Mouse (Mus musculus) adrenal gland, adult (tissue): Measurements from ENCODE around the gene Cd7.
"Not testable (repeated sequence)": the region's sequence is repeated elsewhere in the genome, so short reads cannot be mapped to it uniquely, and the experiment has no call there.

ENCODE experiments used
- DNase-seq, 2 experiments: peaks; one replicate each; pipeline ENCODE4 v3.0.0; 2022 to 2023; ENCODE audit warnings: low spot score in 1 of 2; ENCODE audit not compliant: inconsistent age in 2 of 2

Gene Cd7

GRCm38 (mm10) chr11:121039302-121039701 is at the start of gene Cd7:
TSS of gene Cd7 (minus strand) at chr11:121039418.
- no peak for DNase-seq

- DNase-seq, result peak in 1 of 2 experiments; percentile 55
Measured at GRCm38 (mm10) chr11:121088997-121089396, 49.8 kb upstream of the Cd7 start.

GRCm38 (mm10) chr11:121086296-121086695 is 47.1 kb upstream of the Cd7 start:
- no peak for DNase-seq

DNA sequence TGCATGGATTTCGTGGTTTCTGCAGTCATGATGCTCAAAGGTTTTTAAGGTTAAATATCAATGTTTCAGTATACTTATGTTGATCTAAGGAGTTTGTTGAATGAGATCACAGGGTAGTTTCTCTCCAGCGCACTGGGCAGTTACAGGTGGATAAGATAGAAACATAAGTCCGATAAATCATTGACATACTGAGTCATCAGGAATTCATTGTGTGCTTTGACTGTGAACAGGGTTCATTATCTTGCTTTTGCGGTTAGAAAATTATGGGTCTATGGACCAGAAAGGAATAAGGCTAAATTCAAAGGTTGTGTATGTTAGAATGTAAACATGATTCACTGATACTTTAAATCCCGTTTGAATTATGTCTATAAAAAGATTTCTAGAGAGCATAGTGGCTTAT is 46.0 kb upstream of the Cd7 start:
- DNase-seq, result peak in 1 of 2 experiments; percentile 43

DNA sequence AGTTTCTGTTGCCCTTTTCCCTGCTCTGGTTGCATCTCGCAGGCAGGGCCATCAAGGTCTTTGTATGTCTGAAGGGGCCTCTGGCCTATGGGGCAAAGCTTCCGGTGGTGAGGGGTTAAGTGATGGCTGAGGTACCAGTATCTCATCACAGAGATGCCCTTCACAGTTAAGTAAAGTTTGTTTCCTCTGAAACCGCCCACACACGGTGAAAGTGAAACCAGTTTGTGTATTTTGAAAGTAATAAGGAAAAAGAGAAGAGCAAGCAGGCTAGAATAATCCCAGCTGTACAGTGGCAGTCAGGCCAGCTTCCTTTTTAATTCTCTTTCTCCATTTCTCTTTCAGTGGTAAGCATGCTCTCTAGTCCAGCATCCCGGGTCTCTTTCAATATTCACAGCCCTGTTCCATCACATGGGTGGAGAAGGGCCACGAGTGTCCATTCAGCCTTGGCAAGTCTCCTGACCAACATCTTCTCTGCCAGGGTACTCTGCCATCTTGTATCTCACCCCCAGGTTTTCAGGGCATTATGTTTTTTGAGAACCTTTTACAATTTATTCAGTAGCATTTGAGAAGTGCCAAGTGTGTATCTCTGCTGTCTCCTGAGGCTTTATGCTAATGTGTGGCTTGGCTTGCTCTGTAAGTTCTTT is 43.8 kb upstream of the Cd7 start:
- DNase-seq, result peak in 1 of 2 experiments; percentile 70

DNA sequence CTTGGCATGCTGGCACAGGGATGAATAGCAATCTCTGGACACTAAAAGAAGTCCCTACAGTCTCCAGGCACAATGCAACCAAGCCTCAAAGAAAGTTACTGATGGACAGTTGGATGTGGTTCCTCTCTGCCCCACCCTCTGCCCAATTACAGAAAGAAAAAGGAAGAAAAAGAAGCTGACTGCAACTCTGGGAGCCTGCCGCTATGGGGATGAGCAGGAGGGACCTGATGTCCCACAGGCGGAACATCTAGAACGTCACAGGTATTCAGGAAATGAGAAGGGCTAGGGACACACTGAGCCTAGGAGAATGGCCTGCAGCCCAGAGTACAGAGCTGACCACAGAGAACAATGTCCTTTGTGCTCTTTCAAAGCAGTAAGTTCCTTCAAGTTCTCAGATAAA is 43.0 kb upstream of the Cd7 start:
- no peak for DNase-seq

DNA sequence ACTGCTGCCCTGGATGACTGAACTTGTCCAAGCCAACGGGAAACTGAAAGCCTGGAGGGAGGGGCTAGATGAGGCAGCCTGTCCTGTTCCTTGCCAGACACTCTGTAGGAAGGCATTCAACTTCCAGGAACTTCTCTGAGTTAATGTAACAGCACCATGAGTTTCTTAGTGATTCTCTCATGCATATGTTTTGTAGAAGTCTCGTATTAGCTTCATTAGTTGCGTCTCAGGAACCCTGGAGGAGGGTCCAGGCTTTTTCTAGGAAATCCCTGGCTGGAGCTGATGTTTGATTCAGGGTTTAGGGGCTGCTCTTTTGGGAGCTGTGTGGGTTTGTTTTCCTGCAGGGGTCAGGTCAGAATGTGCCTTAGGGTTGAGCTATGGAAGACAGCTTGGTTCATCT is 41.9 kb upstream of the Cd7 start, which contains the start of gene Sectm1a:
Sectm1a (minus strand) TSS at position 101 of the 400 bp plus-strand sequence.
- no peak for DNase-seq

- no peak for DNase-seq
Measured at GRCm38 (mm10) chr11:121080330-121080729, 41.1 kb upstream of the Cd7 start.

GRCm38 (mm10) chr11:121075655-121076054 is 36.4 kb upstream of the Cd7 start:
- DNase-seq, result no peak

GRCm38 (mm10) chr11:121069662-121070061 is 30.4 kb upstream of the Cd7 start:
- DNase-seq, result not testable (repeated sequence)

- no peak for DNase-seq
Measured at GRCm38 (mm10) chr11:121067895-121068294, 28.7 kb upstream of the Cd7 start.

DNA sequence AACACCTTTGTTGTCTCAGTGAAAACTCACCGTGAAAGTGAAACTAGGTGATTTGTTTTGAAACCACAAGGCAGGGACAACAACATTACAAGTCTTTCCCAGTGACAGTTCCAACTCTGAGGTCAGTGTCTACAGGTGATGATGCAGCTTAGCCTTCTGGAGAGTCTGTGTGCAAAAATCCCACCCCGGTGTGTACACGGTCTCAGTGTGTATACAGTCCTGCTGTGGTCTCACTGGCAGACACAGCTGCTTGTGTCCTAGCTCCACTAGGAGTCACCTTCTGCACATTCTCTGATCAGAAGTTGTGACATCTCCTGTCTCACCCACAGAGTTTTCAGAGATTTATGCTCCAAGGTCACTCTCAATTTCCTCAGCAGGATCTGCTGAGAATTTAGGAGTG is 25.0 kb upstream of the Cd7 start:
- peak; percentile 40 to 78 for DNase-seq

DNA sequence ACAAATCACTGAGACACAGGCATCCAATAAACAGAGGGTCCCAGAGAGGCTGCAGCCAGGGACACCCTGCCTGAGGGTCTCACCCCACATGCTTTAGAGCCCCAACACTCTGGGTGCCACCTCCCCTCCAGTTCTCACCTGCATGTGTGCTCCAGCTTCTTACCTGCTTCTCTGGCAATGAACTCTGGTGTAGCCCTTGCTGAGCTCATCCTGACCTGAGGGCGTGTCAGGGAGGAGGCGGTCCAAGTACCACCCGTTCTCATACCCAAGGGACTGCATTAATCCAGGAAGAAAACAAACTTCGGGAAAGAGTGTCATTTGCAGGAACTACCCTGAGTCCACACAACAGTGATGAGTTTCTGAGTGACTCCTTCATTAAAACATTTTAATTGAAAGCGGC is 24.2 kb upstream of the Cd7 start, which contains the start of gene Sectm1b:
Sectm1b (minus strand) TSS at position 191 of the 400 bp plus-strand sequence.
- DNase-seq, result no peak

DNA sequence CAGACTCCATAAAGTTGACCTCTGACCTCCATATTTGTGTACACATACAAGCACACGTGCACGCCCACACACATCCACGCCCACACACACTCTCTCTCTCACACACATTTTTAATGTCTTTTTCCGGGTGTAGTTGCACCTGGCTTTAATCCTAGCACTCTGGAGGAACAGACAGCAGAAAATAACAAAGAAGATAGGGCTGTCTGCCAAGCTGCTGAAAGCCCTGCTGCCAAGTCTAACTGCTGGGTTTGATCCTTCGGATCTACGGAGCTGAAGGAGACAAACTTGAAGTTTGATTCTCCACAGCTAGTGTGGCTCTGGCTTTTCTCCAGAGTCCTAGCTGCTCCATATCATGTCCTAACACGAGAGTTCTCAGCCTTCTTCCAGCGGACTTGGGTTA is 22.4 kb upstream of the Cd7 start:
- DNase-seq, result no peak

DNA sequence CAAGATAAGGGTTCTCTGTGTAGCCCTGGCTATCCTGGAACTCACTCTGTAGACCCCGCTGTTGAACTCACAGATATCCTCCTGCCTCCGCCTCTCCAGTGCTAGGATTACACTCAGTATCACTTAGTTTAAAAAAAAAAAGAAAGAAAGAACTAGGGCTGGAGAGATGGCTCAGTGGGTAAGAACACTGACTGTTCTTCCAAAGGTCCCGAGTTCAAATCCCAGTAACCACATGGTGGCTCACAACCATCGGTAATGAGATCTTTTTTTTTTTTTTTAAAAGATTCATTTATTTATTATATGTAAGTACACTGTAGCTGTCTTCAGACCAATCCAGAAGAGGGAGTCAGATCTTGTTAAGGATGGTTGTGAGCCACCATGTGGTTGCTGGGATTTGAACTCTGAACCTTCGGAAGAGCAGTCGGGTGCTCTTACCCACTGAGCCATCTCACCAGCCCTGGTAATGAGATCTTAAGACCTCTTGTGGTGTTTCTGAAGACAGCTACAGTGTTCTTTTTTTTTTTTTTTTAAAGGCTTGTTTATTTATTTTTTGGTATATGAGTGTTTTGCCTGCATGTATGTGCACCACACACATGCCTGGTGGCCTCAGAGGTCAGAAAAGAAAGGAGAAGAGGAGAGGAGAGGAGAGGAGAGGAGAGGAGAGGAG is 21.3 kb upstream of the Cd7 start:
- DNase-seq, result not testable (repeated sequence)

GRCm38 (mm10) chr11:121059471-121059870 is 20.3 kb upstream of the Cd7 start:
- no peak for DNase-seq

GRCm38 (mm10) chr11:121058956-121059355 is 19.7 kb upstream of the Cd7 start:
- no peak for DNase-seq

GRCm38 (mm10) chr11:121058122-121058521 is 18.9 kb upstream of the Cd7 start:
- DNase-seq, result no peak

DNA sequence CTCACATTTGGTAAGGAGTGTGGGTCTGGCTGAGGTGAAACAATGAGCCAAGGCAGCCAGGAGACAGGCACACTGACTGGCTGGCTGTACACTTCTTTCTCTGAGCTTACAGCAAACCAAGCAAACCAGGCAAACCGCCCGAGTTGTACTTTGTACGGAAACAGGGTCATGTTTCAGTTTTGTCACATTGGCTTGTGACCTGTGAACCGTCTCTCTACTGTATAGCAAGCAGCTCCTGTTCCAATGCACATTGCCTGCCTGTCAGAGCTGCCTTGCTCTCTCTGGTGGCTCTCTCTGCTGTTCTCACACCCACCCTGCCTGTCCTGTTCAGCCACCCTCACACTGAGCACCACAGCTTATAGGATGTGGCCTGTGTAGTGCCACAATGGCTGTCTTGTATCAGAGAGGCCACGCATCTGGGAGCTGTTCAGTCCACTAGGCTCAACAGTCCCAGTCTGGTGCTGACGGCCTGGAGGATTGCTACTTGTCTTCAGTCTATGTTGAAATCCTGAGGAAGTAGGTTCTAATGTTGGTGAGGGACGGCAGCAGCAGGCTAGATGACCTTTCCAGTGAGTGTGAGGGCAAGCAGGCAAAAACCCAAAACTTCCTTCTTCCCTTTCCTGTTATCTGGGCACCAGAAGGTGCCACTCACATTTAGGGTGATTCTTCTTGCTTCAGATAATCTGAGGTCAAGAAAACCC is 17.5 kb upstream of the Cd7 start:
- peak in 1 of 2 experiments; percentile 31 for DNase-seq

- DNase-seq, result peak; percentile 76 to 94
Measured at GRCm38 (mm10) chr11:121053536-121053935, 14.3 kb upstream of the Cd7 start.

GRCm38 (mm10) chr11:121052387-121052786 is 13.2 kb upstream of the Cd7 start:
- DNase-seq, result no peak

- no peak for DNase-seq
Measured at GRCm38 (mm10) chr11:121051793-121052192, 12.6 kb upstream of the Cd7 start.
